Mouse (Mus musculus): ENCODE data around the gene Trpm5. TPM values are rescaled to one million over a fixed set of nuclear protein-coding genes. Genes with fewer than 3 reads are reported as not detected.

The Trpm5 gene
- polyA plus RNA-seq, 1 experiment from 2014 or later = 4.4 TPM

DNA sequence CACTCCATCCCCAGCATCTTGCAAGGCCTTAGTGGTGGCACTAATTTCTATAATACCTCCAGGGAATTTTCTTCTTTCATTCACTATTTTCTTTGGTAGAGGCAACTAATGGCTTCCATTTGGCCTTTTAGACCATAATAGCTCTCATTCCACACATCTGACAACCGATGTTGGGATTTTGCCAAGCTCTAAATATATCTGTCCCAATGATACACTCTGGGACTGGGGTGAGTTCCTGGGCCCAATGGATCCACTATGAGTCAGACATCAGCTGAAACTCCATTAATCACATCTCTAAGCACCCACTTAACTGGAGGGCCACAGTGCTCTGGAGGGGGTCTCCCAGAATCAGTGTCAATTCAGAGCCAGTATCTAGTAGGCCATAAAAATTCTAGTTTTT lies 62.6 kb downstream of the Trpm5 start:
- H3K4me1 ChIP-seq (ENCODE audit: control insufficient read depth in 2 of 2, insufficient read depth in 2 of 2, low read length in 2 of 2) = peaks cover 6 to 23% of the 10 kb centered on the region in 2 experiments
- no peaks in the 10 kb centered on the region for H3K27me3 ChIP-seq (ENCODE audit: control insufficient read depth, insufficient read depth, low read length)
- ATAC-seq (ENCODE audit: insufficient number of reproducible peaks, insufficient read depth, low FRiP score, low read depth) = no peak
- peak overlapping the region; percentile 16; the same call in 1 of the 2 replicates for H3K4me2 ChIP-seq (ENCODE audit: low read length)
- 0 out of 2 replicates have a peak, but pooled peaks cover 5% of the 10 kb centered on the region for H3K36me3 ChIP-seq (ENCODE audit: control insufficient read depth, insufficient read depth, low read length)
- 20% methylated on average over 1 of the region's 1 CpGs for WGBS
- H3K27ac ChIP-seq (replicated peaks in 1 of 2; ENCODE audit: control insufficient read depth in 1 of 2, insufficient read depth in 1 of 2, low read depth in 2 of 2, low read length in 2 of 2) = peak overlapping the region; percentile 25 to 65; a peak in 3 of 4 replicates
- no peak overlapping the region for H3K9ac ChIP-seq (ENCODE audit: low read length)
- no peak overlapping the region for H3K4me3 ChIP-seq (ENCODE audit: control insufficient read depth in 1 of 2, insufficient read depth in 1 of 2, low read depth in 1 of 2, low read length in 2 of 2)
- H3K9me3 ChIP-seq (ENCODE audit: control insufficient read depth, low read length) = no peaks in the 10 kb centered on the region

DNA sequence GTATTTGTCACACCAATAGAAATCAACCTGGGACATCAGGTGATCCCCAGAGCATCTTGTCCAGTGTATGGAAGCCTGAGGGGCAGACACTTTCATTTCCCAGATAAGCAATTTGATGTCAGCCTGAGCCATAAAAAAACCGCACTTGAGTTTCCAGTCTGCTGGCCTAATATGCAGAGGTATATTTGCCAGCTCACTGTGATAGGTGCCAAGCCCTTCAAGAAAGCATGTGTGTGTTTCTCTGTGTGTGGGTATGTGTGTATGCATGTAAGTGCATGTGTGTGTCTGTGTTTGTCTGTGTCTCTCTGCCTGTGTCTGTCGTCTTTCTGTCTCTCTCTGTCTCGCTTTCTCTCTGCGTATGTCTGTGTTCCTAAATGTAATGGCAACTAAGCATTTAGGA lies 67.2 kb downstream of the Trpm5 start:
- no peaks in the 10 kb centered on the region for H3K27me3 ChIP-seq (ENCODE audit: control insufficient read depth, insufficient read depth, low read length)
- no peaks in the 10 kb centered on the region for H3K36me3 ChIP-seq (ENCODE audit: control insufficient read depth, insufficient read depth, low read length)
- H3K27ac ChIP-seq (replicated peaks in 1 of 2; ENCODE audit: control insufficient read depth in 1 of 2, insufficient read depth in 1 of 2, low read depth in 2 of 2, low read length in 2 of 2) = peak overlapping the region in 1 of 2 experiments; percentile 11; a peak in 1 of 4 replicates
- H3K4me3 ChIP-seq (ENCODE audit: control insufficient read depth in 1 of 2, insufficient read depth in 1 of 2, low read depth in 1 of 2, low read length in 2 of 2) = no peak overlapping the region
- peaks cover 6 to 20% of the 10 kb centered on the region in 2 experiments for H3K4me1 ChIP-seq (ENCODE audit: control insufficient read depth in 2 of 2, insufficient read depth in 2 of 2, low read length in 2 of 2)
- no peaks in the 10 kb centered on the region for H3K9me3 ChIP-seq (ENCODE audit: control insufficient read depth, low read length)
- H3K9ac ChIP-seq (ENCODE audit: low read length) = no peak overlapping the region
- WGBS = 85% methylated on average over 4 of the region's 4 CpGs
- no peak overlapping the region for H3K4me2 ChIP-seq (ENCODE audit: low read length)
- no peak for ATAC-seq (ENCODE audit: insufficient number of reproducible peaks, insufficient read depth, low FRiP score, low read depth)

GRCm38 (mm10) chr7:143025496-143025895 lies 68.9 kb downstream of the Trpm5 start:
- H3K27me3 ChIP-seq (ENCODE audit: control insufficient read depth, insufficient read depth, low read length) = no peaks in the 10 kb centered on the region
- H3K4me1 ChIP-seq (ENCODE audit: control insufficient read depth in 2 of 2, insufficient read depth in 2 of 2, low read length in 2 of 2) = peaks cover 4 to 12% of the 10 kb centered on the region in 2 experiments; a peak in 3 of 4 replicates
- no peak overlapping the region for H3K4me2 ChIP-seq (ENCODE audit: low read length)
- H3K36me3 ChIP-seq (ENCODE audit: control insufficient read depth, insufficient read depth, low read length) = no peaks in the 10 kb centered on the region
- H3K9me3 ChIP-seq (ENCODE audit: control insufficient read depth, low read length) = no peaks in the 10 kb centered on the region
- H3K27ac ChIP-seq (replicated peaks in 1 of 2; ENCODE audit: control insufficient read depth in 1 of 2, insufficient read depth in 1 of 2, low read depth in 2 of 2, low read length in 2 of 2) = no peak overlapping the region
- no peak overlapping the region for H3K9ac ChIP-seq (ENCODE audit: low read length)
- ATAC-seq (ENCODE audit: insufficient number of reproducible peaks, insufficient read depth, low FRiP score, low read depth) = no peak
- WGBS = 83% methylated on average over 3 of the region's 3 CpGs
- no peak overlapping the region for H3K4me3 ChIP-seq (ENCODE audit: control insufficient read depth in 1 of 2, insufficient read depth in 1 of 2, low read depth in 1 of 2, low read length in 2 of 2)

DNA sequence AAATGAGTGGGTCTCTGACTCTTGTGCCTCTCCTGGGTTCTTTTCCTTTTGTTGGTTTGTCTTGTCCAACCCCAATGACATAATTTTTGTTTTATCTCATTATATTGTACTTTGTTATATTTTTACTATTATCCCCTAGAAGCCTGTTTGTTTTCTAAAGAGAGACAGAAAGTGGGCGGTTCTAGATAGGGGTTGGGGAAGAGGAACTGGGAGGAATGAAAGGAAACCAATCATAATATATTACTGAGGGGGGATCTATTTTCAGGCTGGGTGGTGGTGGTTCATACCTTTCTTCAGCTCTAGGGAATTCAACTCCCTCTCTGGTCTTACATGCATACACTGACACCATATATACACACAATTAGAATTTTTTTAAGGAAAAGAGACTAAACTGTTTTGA lies 70.1 kb downstream of the Trpm5 start:
- Histone ChIP-seq H3K4me1 (ENCODE audit: control insufficient read depth in 2 of 2, insufficient read depth in 2 of 2, low read length in 2 of 2) (peaks cover 4 to 12% of the 10 kb centered on the region in 2 experiments; a peak in 3 of 4 replicates), H3K27me3 (ENCODE audit: control insufficient read depth, insufficient read depth, low read length) (no peaks in the 10 kb centered on the region), H3K9ac (ENCODE audit: low read length) (no peak overlapping the region), H3K27ac (replicated peaks in 1 of 2; ENCODE audit: control insufficient read depth in 1 of 2, insufficient read depth in 1 of 2, low read depth in 2 of 2, low read length in 2 of 2) (no peak overlapping the region), H3K4me2 (ENCODE audit: low read length) (no peak overlapping the region), H3K9me3 (ENCODE audit: control insufficient read depth, low read length) (no peaks in the 10 kb centered on the region), H3K4me3 (ENCODE audit: control insufficient read depth in 1 of 2, insufficient read depth in 1 of 2, low read depth in 1 of 2, low read length in 2 of 2) (no peak overlapping the region), H3K36me3 (ENCODE audit: control insufficient read depth, insufficient read depth, low read length) (no peaks in the 10 kb centered on the region)
- 88% methylated on average over 1 of the region's 1 CpGs for WGBS
- ATAC-seq (ENCODE audit: insufficient number of reproducible peaks, insufficient read depth, low FRiP score, low read depth) = no peak

GRCm38 (mm10) chr7:143023499-143023898 lies 70.9 kb downstream of the Trpm5 start:
- ATAC-seq (ENCODE audit: insufficient number of reproducible peaks, insufficient read depth, low FRiP score, low read depth) = no peak
- H3K27ac ChIP-seq (replicated peaks in 1 of 2; ENCODE audit: control insufficient read depth in 1 of 2, insufficient read depth in 1 of 2, low read depth in 2 of 2, low read length in 2 of 2) = no peak overlapping the region
- peaks cover 4 to 12% of the 10 kb centered on the region in 2 experiments for H3K4me1 ChIP-seq (ENCODE audit: control insufficient read depth in 2 of 2, insufficient read depth in 2 of 2, low read length in 2 of 2)
- H3K9me3 ChIP-seq (ENCODE audit: control insufficient read depth, low read length) = no peaks in the 10 kb centered on the region
- H3K27me3 ChIP-seq (ENCODE audit: control insufficient read depth, insufficient read depth, low read length) = no peaks in the 10 kb centered on the region
- H3K4me2 ChIP-seq (ENCODE audit: low read length) = no peak overlapping the region
- H3K9ac ChIP-seq (ENCODE audit: low read length) = no peak overlapping the region
- 85% methylated on average over 2 of the region's 2 CpGs for WGBS
- no peak overlapping the region for H3K4me3 ChIP-seq (ENCODE audit: control insufficient read depth in 1 of 2, insufficient read depth in 1 of 2, low read depth in 1 of 2, low read length in 2 of 2)
- no peaks in the 10 kb centered on the region for H3K36me3 ChIP-seq (ENCODE audit: control insufficient read depth, insufficient read depth, low read length)

- H3K4me1 ChIP-seq (ENCODE audit: control insufficient read depth in 2 of 2, insufficient read depth in 2 of 2, low read length in 2 of 2) = peaks cover 13 to 16% of the 10 kb centered on the region in 2 experiments
- H3K36me3 ChIP-seq (ENCODE audit: control insufficient read depth, insufficient read depth, low read length) = no peaks in the 10 kb centered on the region
- no peak for ATAC-seq (ENCODE audit: insufficient number of reproducible peaks, insufficient read depth, low FRiP score, low read depth)
- 52% methylated on average over 5 of the region's 5 CpGs for WGBS
- H3K27ac ChIP-seq (replicated peaks in 1 of 2; ENCODE audit: control insufficient read depth in 1 of 2, insufficient read depth in 1 of 2, low read depth in 2 of 2, low read length in 2 of 2) = no peak overlapping the region
- no peak overlapping the region for H3K4me3 ChIP-seq (ENCODE audit: control insufficient read depth in 1 of 2, insufficient read depth in 1 of 2, low read depth in 1 of 2, low read length in 2 of 2)
- no peak overlapping the region for H3K4me2 ChIP-seq (ENCODE audit: low read length)
- H3K9me3 ChIP-seq (ENCODE audit: control insufficient read depth, low read length) = no peaks in the 10 kb centered on the region
- no peaks in the 10 kb centered on the region for H3K27me3 ChIP-seq (ENCODE audit: control insufficient read depth, insufficient read depth, low read length)
- no peak overlapping the region for H3K9ac ChIP-seq (ENCODE audit: low read length)
Observed at GRCm38 (mm10) chr7:143021356-143022164, 72.9 kb downstream of the Trpm5 start.

- Histone ChIP-seq H3K27ac (replicated peaks in 1 of 2; ENCODE audit: control insufficient read depth in 1 of 2, insufficient read depth in 1 of 2, low read depth in 2 of 2, low read length in 2 of 2) (no peak overlapping the region), H3K4me3 (ENCODE audit: control insufficient read depth in 1 of 2, insufficient read depth in 1 of 2, low read depth in 1 of 2, low read length in 2 of 2) (no peak overlapping the region), H3K4me1 (ENCODE audit: control insufficient read depth in 2 of 2, insufficient read depth in 2 of 2, low read length in 2 of 2) (peaks cover 18 to 23% of the 10 kb centered on the region in 2 experiments), H3K9me3 (ENCODE audit: control insufficient read depth, low read length) (no peaks in the 10 kb centered on the region), H3K9ac (ENCODE audit: low read length) (no peak overlapping the region), H3K4me2 (ENCODE audit: low read length) (no peak overlapping the region), H3K36me3 (ENCODE audit: control insufficient read depth, insufficient read depth, low read length) (no peaks in the 10 kb centered on the region), H3K27me3 (ENCODE audit: control insufficient read depth, insufficient read depth, low read length) (no peaks in the 10 kb centered on the region)
- ATAC-seq (ENCODE audit: insufficient number of reproducible peaks, insufficient read depth, low FRiP score, low read depth) = no peak
- WGBS = 60% methylated on average over 3 of the region's 3 CpGs
Observed at GRCm38 (mm10) chr7:143020764-143021163, 73.7 kb downstream of the Trpm5 start.
